10 mouse cellular contexts compared by ENCODE assay signal in the genomic region with DNA sequence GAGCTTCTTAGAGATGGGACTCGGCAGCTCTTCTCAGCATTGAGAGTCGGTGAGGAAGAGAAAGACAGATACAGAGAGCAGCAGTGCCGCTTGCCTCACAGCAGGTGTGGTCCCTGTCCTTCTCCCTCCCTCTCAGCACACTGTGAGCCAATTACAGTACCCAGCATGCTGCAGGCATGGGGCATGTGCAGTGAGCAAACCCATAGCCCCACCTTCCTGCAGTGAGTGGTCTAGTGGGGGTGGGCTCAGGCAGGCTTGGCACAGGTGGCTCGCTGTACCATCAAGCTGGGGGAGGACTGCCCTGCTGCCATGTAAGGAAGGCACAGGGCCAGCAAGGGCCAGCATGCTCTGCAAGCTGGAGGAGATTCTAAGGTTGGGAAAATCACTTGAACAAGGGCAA. TPM values are rescaled to one million over a fixed set of nuclear protein-coding genes. Genes with fewer than 3 reads are reported as not detected.
DNase-seq lines count a peak whose midpoint lies in the region; ATAC-seq and TF ChIP-seq lines count a peak whose summit lies in the region.
"Had no signal": no experiment of that assay in that cellular context is flagged by ENCODE, and none has a peak within 500 bp of the region (broad histone marks: within the 10 kb centered on the region; RNA-seq: fewer than 3 reads in every experiment).

No protein-coding gene starts in this region.

- 53% methylated on average over 4 of the region's 4 CpGs for WGBS in kidney, embryonic 16.5 days
- WGBS in hindbrain, embryonic 15.5 days, result 22% methylated on average over 4 of the region's 4 CpGs
- WGBS in neural tube, embryonic 14.5 days, result 33% methylated on average over 4 of the region's 4 CpGs
- WGBS in heart, embryonic 12.5 days, result 40% methylated on average over 4 of the region's 4 CpGs
- WGBS in stomach, postnatal 0 days, result 45% methylated on average over 4 of the region's 4 CpGs

- H3K4me3 ChIP-seq in kidney, embryonic 16.5 days (ENCODE audit: low read length), result no peak overlapping the region
- no peak overlapping the region for H3K4me3 ChIP-seq in hindbrain, embryonic 15.5 days
- no peak overlapping the region for H3K4me3 ChIP-seq in neural tube, embryonic 14.5 days (ENCODE audit: low read depth, low read length)
- H3K4me3 ChIP-seq in heart, embryonic 12.5 days, result no peak overlapping the region
- no peak overlapping the region for H3K4me3 ChIP-seq in stomach, postnatal 0 days (ENCODE audit: low read depth, low read length)

- no peak overlapping the region for H3K4me2 ChIP-seq in kidney, embryonic 16.5 days (replicated peaks; ENCODE audit: low read depth, low read length)
- H3K4me2 ChIP-seq in hindbrain, embryonic 15.5 days, result no peak overlapping the region
- no peak overlapping the region; the same call in 1 of the 2 replicates for H3K4me2 ChIP-seq in neural tube, embryonic 14.5 days (ENCODE audit: low read depth, low read length)
- no peak overlapping the region for H3K4me2 ChIP-seq in heart, embryonic 12.5 days
- H3K4me2 ChIP-seq in stomach, postnatal 0 days (replicated peaks; ENCODE audit: low read depth), result no peak overlapping the region

- no peak for TF ChIP-seq EP300 in stomach, postnatal 0 days (optimal IDR thresholded peaks at IDR 0.05)

- TF ChIP-seq CTCF in stomach, postnatal 0 days (IDR thresholded peaks at IDR 0.05; ENCODE audit: low read depth), result no peak

- H3K27ac ChIP-seq in kidney, embryonic 16.5 days (ENCODE audit: low read length), result no peak overlapping the region
- peak overlapping the region; percentile 80 for H3K27ac ChIP-seq in hindbrain, embryonic 15.5 days (replicated peaks)
- H3K27ac ChIP-seq in neural tube, embryonic 14.5 days (ENCODE audit: low read depth, low read length), result peak overlapping the region; percentile 73; the same call in 1 of the 2 replicates
- H3K27ac ChIP-seq in heart, embryonic 12.5 days (ENCODE audit: poor library complexity, severe bottlenecking), result no peak overlapping the region
- no peak overlapping the region for H3K27ac ChIP-seq in stomach, postnatal 0 days (replicated peaks)

- no peaks in the 10 kb centered on the region for H3K9me3 ChIP-seq in kidney, embryonic 16.5 days (ENCODE audit: low read length)
- no peaks in the 10 kb centered on the region for H3K9me3 ChIP-seq in hindbrain, embryonic 15.5 days
- H3K9me3 ChIP-seq in neural tube, embryonic 14.5 days (ENCODE audit: control insufficient read depth, low read length), result no peaks in the 10 kb centered on the region
- no peaks in the 10 kb centered on the region for H3K9me3 ChIP-seq in heart, embryonic 12.5 days (replicated peaks)
- no peaks in the 10 kb centered on the region for H3K9me3 ChIP-seq in stomach, postnatal 0 days (ENCODE audit: control insufficient read depth, low read length)

- no peak for DNase-seq in kidney, postnatal 14 days
- DNase-seq in cerebellum, adult 9-11 months, result peak; percentile 78
- DNase-seq in frontal cortex, postnatal 25 days (ENCODE audit: low spot score in 2 of 2), result no peak
- DNase-seq in stomach, postnatal 0 days (ENCODE audit: low spot score), result no peak
- DNase-seq: heart, postnatal 14 days; thymus, postnatal 36 days had no signal

- H3K4me1 ChIP-seq in kidney, embryonic 16.5 days (ENCODE audit: insufficient read depth, low read length), result no peaks in the 10 kb centered on the region
- H3K4me1 ChIP-seq in hindbrain, embryonic 15.5 days (replicated peaks), result peaks cover 30% of the 10 kb centered on the region
- peaks cover 14% of the 10 kb centered on the region for H3K4me1 ChIP-seq in neural tube, embryonic 14.5 days (ENCODE audit: control insufficient read depth, insufficient read depth, low read length)
- H3K4me1 ChIP-seq in heart, embryonic 12.5 days (replicated peaks), result peaks cover 17% of the 10 kb centered on the region
- H3K4me1 ChIP-seq in stomach, postnatal 0 days (replicated peaks; ENCODE audit: control insufficient read depth, insufficient read depth), result no peaks in the 10 kb centered on the region

- H3K36me3 ChIP-seq in kidney, embryonic 16.5 days (ENCODE audit: insufficient read depth, low read length), result no peaks in the 10 kb centered on the region
- no peaks in the 10 kb centered on the region for H3K36me3 ChIP-seq in hindbrain, embryonic 15.5 days
- H3K36me3 ChIP-seq in neural tube, embryonic 14.5 days (ENCODE audit: control insufficient read depth, insufficient read depth, low read length), result no peaks in the 10 kb centered on the region
- no peaks in the 10 kb centered on the region for H3K36me3 ChIP-seq in heart, embryonic 12.5 days
- no peaks in the 10 kb centered on the region for H3K36me3 ChIP-seq in stomach, postnatal 0 days (ENCODE audit: control insufficient read depth, insufficient read depth, low read length)

- no peak overlapping the region for H3K9ac ChIP-seq in kidney, embryonic 16.5 days (replicated peaks; ENCODE audit: low read length)
- no peak overlapping the region for H3K9ac ChIP-seq in hindbrain, embryonic 15.5 days
- H3K9ac ChIP-seq in neural tube, embryonic 14.5 days (replicated peaks; ENCODE audit: low read depth, low read length), result no peak overlapping the region
- H3K9ac ChIP-seq in heart, embryonic 12.5 days, result no peak overlapping the region
- no peak overlapping the region for H3K9ac ChIP-seq in stomach, postnatal 0 days (ENCODE audit: low read length)

- peak; percentile 21; the same call in 1 of the 2 replicates for ATAC-seq in kidney, embryonic 16.5 days (ENCODE audit: low FRiP score, low TSS enrichment)
- peak; percentile 65 for ATAC-seq in hindbrain, embryonic 15.5 days (ENCODE audit: low FRiP score, low read depth)
- peak; percentile 77; the same call in 1 of the 2 replicates for ATAC-seq in neural tube, embryonic 14.5 days (ENCODE audit: low read depth)
- ATAC-seq in heart, embryonic 12.5 days (ENCODE audit: insufficient number of reproducible peaks, low FRiP score), result no peak
- no peak for ATAC-seq in stomach, postnatal 0 days (ENCODE audit: low FRiP score, low TSS enrichment)

- H3K27me3 ChIP-seq in kidney, embryonic 16.5 days (ENCODE audit: insufficient read depth, low read length), result no peaks in the 10 kb centered on the region
- no peaks in the 10 kb centered on the region for H3K27me3 ChIP-seq in hindbrain, embryonic 15.5 days
- H3K27me3 ChIP-seq in neural tube, embryonic 14.5 days (ENCODE audit: control insufficient read depth, insufficient read depth, low read length), result no peaks in the 10 kb centered on the region
- H3K27me3 ChIP-seq in heart, embryonic 12.5 days (replicated peaks), result peaks cover 40% of the 10 kb centered on the region
- H3K27me3 ChIP-seq in stomach, postnatal 0 days (ENCODE audit: control insufficient read depth, insufficient read depth, low read length), result no peaks in the 10 kb centered on the region

RNA-seq across cellular contexts. Expression of a gene that starts 35.8 kb away (rescaled TPM):
- polyA plus RNA-seq in kidney, embryonic 16.5 days (2015; fragmentation: Nextera tagmentation; extraction: Ambion mirVana), result 0.63 and 0.71 TPM in 2 replicates
- polyA plus RNA-seq in hindbrain, embryonic 15.5 days (2015; fragmentation: Nextera tagmentation; extraction: Ambion mirVana), result 53.7 and 54.8 TPM in 2 replicates
- polyA plus RNA-seq in neural tube, embryonic 14.5 days (2014; fragmentation: Nextera tagmentation; extraction: Ambion mirVana), result 58.7 and 66.9 TPM in 2 replicates
- 10.1 TPM in 2 replicates for polyA plus RNA-seq in heart, embryonic 12.5 days (2016; fragmentation: Nextera tagmentation; extraction: Ambion mirVana)
- 1.7 and 2.8 TPM in 2 replicates for polyA plus RNA-seq in stomach, postnatal 0 days (2015; fragmentation: Nextera tagmentation; extraction: Ambion mirVana)

Comparison
In these comparisons a context has a peak if more than half of its experiments do, and no peak if none do; other contexts are left out.
1. ATAC-seq: peak in kidney, embryonic 16.5 days (single experiment), hindbrain, embryonic 15.5 days (single experiment) and neural tube, embryonic 14.5 days (single experiment); none in heart, embryonic 12.5 days (single experiment) and stomach, postnatal 0 days (single experiment).
2. H3K27ac ChIP-seq: peak in hindbrain, embryonic 15.5 days (single experiment) and neural tube, embryonic 14.5 days (single experiment); none in kidney, embryonic 16.5 days (single experiment), heart, embryonic 12.5 days (single experiment) and stomach, postnatal 0 days (single experiment).